Mouse (Mus musculus): ENCODE measurements around the gene Zfp553. TPM values are rescaled to one million over a fixed set of nuclear protein-coding genes. Genes with fewer than 3 reads are reported as not detected.

Gene Zfp553
- polyA plus RNA-seq, 1 experiment, result 6.6 TPM

DNA sequence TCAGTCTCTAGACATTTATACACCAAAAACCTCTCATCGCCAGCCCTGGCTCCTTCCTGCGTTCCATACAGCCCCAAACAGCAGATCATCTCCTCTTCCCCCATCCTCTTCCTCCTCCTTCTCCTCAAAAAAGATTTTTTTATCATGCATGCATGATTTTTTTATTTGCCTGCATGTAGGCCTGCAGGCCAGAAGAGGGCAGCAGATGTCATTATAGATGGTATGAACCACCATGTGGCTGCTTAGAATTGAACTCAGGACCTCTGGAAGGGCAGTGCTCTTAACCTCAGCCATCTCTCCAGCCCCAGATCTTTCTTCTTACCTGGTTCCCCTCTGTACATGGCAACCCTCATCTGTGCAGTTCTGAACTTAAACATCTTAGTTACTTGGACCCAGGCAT is 19.6 kb downstream of the Zfp553 start:
- Histone ChIP-seq H3K4me1 (ENCODE audit: control insufficient read depth, insufficient read depth, low read length) (peaks cover 5% of the 10 kb centered on the region), H3K4me3 (replicated peaks; ENCODE audit: control insufficient read depth, low read depth, low read length) (no peak overlapping the region), H3K27ac (ENCODE audit: control insufficient read depth, insufficient read depth, low read depth, low read length, poor library complexity) (no peak overlapping the region)
- TF ChIP-seq POLR2A (IDR thresholded peaks at IDR 0.05; ENCODE audit: borderline replicate concordance, control insufficient read depth, low read depth, low read length), result no peak
- TF ChIP-seq CTCF (IDR thresholded peaks at IDR 0.05; ENCODE audit: control insufficient read depth, insufficient read depth, low read length), result peak; percentile 34
- WGBS, result 38% methylated on average over 2 of the region's 2 CpGs

DNA sequence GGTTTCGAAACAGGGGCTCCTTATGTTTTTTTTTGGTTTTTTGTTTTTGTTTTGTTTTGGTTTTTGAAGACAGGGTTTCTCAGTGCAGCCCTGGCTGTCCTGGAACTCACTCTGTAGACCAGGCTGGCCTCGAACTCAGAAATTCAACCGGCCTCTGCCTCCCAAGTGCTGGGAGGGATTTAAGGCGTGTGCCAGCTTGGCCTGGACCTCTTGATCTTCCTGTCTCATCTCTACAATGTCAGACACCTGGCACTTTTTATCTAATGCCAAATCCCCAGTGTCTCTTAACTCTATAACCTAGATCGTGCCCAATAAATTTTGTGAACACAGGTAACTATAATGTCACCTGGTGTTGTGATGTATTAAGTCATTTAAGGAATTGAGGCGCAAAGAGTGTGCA is 20.5 kb downstream of the Zfp553 start:
- H3K4me1 ChIP-seq (ENCODE audit: control insufficient read depth, insufficient read depth, low read length), result peaks cover 8% of the 10 kb centered on the region
- WGBS, result 58% methylated on average over 6 of the region's 6 CpGs
- TF ChIP-seq POLR2A (IDR thresholded peaks at IDR 0.05; ENCODE audit: borderline replicate concordance, control insufficient read depth, low read depth, low read length), result no peak
- TF ChIP-seq CTCF (IDR thresholded peaks at IDR 0.05; ENCODE audit: control insufficient read depth, insufficient read depth, low read length), result no peak
- H3K27ac ChIP-seq (ENCODE audit: control insufficient read depth, insufficient read depth, low read depth, low read length, poor library complexity), result peak overlapping the region; percentile 98
- H3K4me3 ChIP-seq (replicated peaks; ENCODE audit: control insufficient read depth, low read depth, low read length), result peak overlapping the region; percentile 98

- peaks cover 8% of the 10 kb centered on the region for H3K4me1 ChIP-seq (ENCODE audit: control insufficient read depth, insufficient read depth, low read length)
Observed at GRCm38 (mm10) chr7:127253821-127254769, 21.2 kb downstream of the Zfp553 start.

GRCm38 (mm10) chr7:127255008-127255407 is 22.1 kb downstream of the Zfp553 start:
- Histone ChIP-seq H3K27ac (ENCODE audit: control insufficient read depth, insufficient read depth, low read depth, low read length, poor library complexity) (peak overlapping the region; percentile 98; the same call in 1 of the 2 replicates), H3K4me1 (ENCODE audit: control insufficient read depth, insufficient read depth, low read length) (peaks cover 8% of the 10 kb centered on the region), H3K4me3 (replicated peaks; ENCODE audit: control insufficient read depth, low read depth, low read length) (no peak overlapping the region)
- TF ChIP-seq POLR2A (IDR thresholded peaks at IDR 0.05; ENCODE audit: borderline replicate concordance, control insufficient read depth, low read depth, low read length) (no peak), CTCF (IDR thresholded peaks at IDR 0.05; ENCODE audit: control insufficient read depth, insufficient read depth, low read length) (no peak)
- WGBS, result 13% methylated on average over 4 of the region's 4 CpGs

More at GRCm38 (mm10) chr7:127253821-127254769, 21.2 kb downstream of the Zfp553 start:
- H3K27ac ChIP-seq (ENCODE audit: control insufficient read depth, insufficient read depth, low read depth, low read length, poor library complexity), result peak overlapping the region; percentile 98
- WGBS, result under 1% methylated on average over 135 of the region's 136 CpGs
- TF ChIP-seq POLR2A (IDR thresholded peaks at IDR 0.05; ENCODE audit: borderline replicate concordance, control insufficient read depth, low read depth, low read length) (peak; percentile 50; the same call in 1 of the 2 replicates), CTCF (IDR thresholded peaks at IDR 0.05; ENCODE audit: control insufficient read depth, insufficient read depth, low read length) (no peak)
- peak overlapping the region; percentile 98 for H3K4me3 ChIP-seq (replicated peaks; ENCODE audit: control insufficient read depth, low read depth, low read length)

GRCm38 (mm10) chr7:127255965-127256364 is 23.1 kb downstream of the Zfp553 start:
- TF ChIP-seq POLR2A (IDR thresholded peaks at IDR 0.05; ENCODE audit: borderline replicate concordance, control insufficient read depth, low read depth, low read length), result no peak
- no peak for TF ChIP-seq CTCF (IDR thresholded peaks at IDR 0.05; ENCODE audit: control insufficient read depth, insufficient read depth, low read length)
- Histone ChIP-seq H3K4me3 (replicated peaks; ENCODE audit: control insufficient read depth, low read depth, low read length) (no peak overlapping the region), H3K27ac (ENCODE audit: control insufficient read depth, insufficient read depth, low read depth, low read length, poor library complexity) (no peak overlapping the region), H3K4me1 (ENCODE audit: control insufficient read depth, insufficient read depth, low read length) (peaks cover 8% of the 10 kb centered on the region)
- 56% methylated on average over 2 of the region's 2 CpGs for WGBS

- TF ChIP-seq CTCF (IDR thresholded peaks at IDR 0.05; ENCODE audit: control insufficient read depth, insufficient read depth, low read length) (no peak), POLR2A (IDR thresholded peaks at IDR 0.05; ENCODE audit: borderline replicate concordance, control insufficient read depth, low read depth, low read length) (no peak)
- no peak overlapping the region for H3K4me3 ChIP-seq (replicated peaks; ENCODE audit: control insufficient read depth, low read depth, low read length)
- no peak overlapping the region for H3K27ac ChIP-seq (ENCODE audit: control insufficient read depth, insufficient read depth, low read depth, low read length, poor library complexity)
- H3K4me1 ChIP-seq (ENCODE audit: control insufficient read depth, insufficient read depth, low read length), result peaks cover 8% of the 10 kb centered on the region
- WGBS, result 55% methylated on average over 5 of the region's 5 CpGs
Observed at GRCm38 (mm10) chr7:127256518-127256917, 23.7 kb downstream of the Zfp553 start.

DNA sequence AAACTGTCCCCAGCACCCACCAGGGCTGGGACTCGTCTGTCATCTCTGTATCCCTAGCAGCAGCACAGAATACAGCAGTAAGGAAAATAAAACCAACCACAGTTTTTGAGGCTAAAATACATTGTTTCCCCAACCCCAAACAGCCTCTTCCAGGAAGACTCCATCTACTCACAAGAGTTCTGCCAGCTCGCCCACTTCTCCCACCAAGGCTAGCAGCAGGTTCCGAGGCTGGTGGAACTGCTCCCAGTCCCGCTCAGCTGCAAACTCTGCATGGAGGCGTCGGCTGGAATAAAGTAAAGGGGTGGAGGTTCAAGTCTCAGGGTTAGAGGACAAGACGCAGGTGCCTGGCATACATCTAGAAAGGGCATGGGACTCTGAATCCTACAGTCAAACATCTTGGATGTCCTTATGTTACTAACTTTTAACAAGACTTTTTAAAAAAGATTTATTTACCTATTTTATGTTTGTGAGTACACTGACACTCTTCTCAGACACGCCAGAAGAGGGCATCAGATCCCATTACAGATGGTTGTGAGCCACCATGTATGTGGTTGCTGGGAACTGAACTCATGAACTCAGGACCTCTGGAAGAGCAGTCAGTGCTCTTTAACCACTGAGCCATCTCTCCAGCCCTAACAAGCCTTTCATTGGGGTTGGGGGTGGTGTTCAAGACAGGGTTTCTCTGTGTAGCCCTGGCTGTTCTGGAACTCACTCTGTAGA is 26.5 kb downstream of the Zfp553 start:
- H3K4me3 ChIP-seq (replicated peaks; ENCODE audit: control insufficient read depth, low read depth, low read length), result no peak overlapping the region
- peaks cover 8% of the 10 kb centered on the region for H3K4me1 ChIP-seq (ENCODE audit: control insufficient read depth, insufficient read depth, low read length)
- TF ChIP-seq POLR2A (IDR thresholded peaks at IDR 0.05; ENCODE audit: borderline replicate concordance, control insufficient read depth, low read depth, low read length), result no peak
- TF ChIP-seq CTCF (IDR thresholded peaks at IDR 0.05; ENCODE audit: control insufficient read depth, insufficient read depth, low read length), result no peak
- H3K27ac ChIP-seq (ENCODE audit: control insufficient read depth, insufficient read depth, low read depth, low read length, poor library complexity), result no peak overlapping the region
- WGBS, result 66% methylated on average over 8 of the region's 8 CpGs

All from bone marrow, adult 2 months (tissue).